ENCODE assay signal across 21 mouse cellular contexts in genomic region chr17:42297986-42298385, GRCm38 (mm10). TPM values are rescaled to one million over a fixed set of nuclear protein-coding genes. Genes with fewer than 3 reads are reported as not detected.
DNase-seq lines count a peak whose midpoint lies in the region; ATAC-seq and TF ChIP-seq lines count a peak whose summit lies in the region.
"Had no signal": no experiment of that assay in that cellular context is flagged by ENCODE, and none has a peak within 500 bp of the region (broad histone marks: within the 10 kb centered on the region; RNA-seq: fewer than 3 reads in every experiment).

No protein-coding gene starts in this region.

- no peak for TF ChIP-seq CTCF in lung, postnatal 0 days (IDR thresholded peaks at IDR 0.05)

- H3K27me3 ChIP-seq in liver, embryonic 11.5 days (replicated peaks; ENCODE audit: control insufficient read depth, insufficient read depth, low read length), result no peaks in the 10 kb centered on the region
- no peaks in the 10 kb centered on the region for H3K27me3 ChIP-seq in lung, postnatal 0 days (replicated peaks; ENCODE audit: insufficient read depth, low read length)
- H3K27me3 ChIP-seq: forebrain, embryonic 13.5 days; megakaryocyte, embryonic 14.5 days; midbrain, embryonic 15.5 days had no signal

- no peaks in the 10 kb centered on the region for H3K4me1 ChIP-seq in liver, embryonic 11.5 days (replicated peaks; ENCODE audit: control insufficient read depth, insufficient read depth, low read length)
- no peaks in the 10 kb centered on the region for H3K4me1 ChIP-seq in lung, postnatal 0 days (ENCODE audit: insufficient read depth, low read depth, low read length)
- H3K4me1 ChIP-seq: forebrain, embryonic 13.5 days; megakaryocyte, embryonic 14.5 days; midbrain, embryonic 15.5 days had no signal

- no peak overlapping the region for H3K4me3 ChIP-seq in liver, embryonic 11.5 days (ENCODE audit: low read depth, low read length)
- no peak overlapping the region for H3K4me3 ChIP-seq in lung, postnatal 0 days (ENCODE audit: low read depth, low read length)
- H3K4me3 ChIP-seq: erythroblast, embryonic 14.5 days; forebrain, embryonic 13.5 days; megakaryocyte, embryonic 14.5 days; midbrain, embryonic 15.5 days had no signal

- no peaks in the 10 kb centered on the region for H3K9me3 ChIP-seq in liver, embryonic 11.5 days (ENCODE audit: control insufficient read depth, low read length)
- no peaks in the 10 kb centered on the region for H3K9me3 ChIP-seq in lung, postnatal 0 days (ENCODE audit: low read length)
- H3K9me3 ChIP-seq: forebrain, embryonic 13.5 days; G1E; megakaryocyte, embryonic 14.5 days; midbrain, embryonic 15.5 days had no signal

- DNase-seq in adrenal gland, adult 2 months, result peak; percentile 2
- DNase-seq in adrenal gland, adult 8-10 months, result no peak
- DNase-seq in left cerebral cortex, adult 18-20 months (ENCODE audit: low spot score in 2 of 2), result peak; percentile 3 to 8
- DNase-seq in left cerebral cortex, postnatal 36 days (ENCODE audit: low spot score in 2 of 2), result no peak
- peak; percentile 56 for DNase-seq in cerebellum, adult 11-12 months
- DNase-seq in cerebellum, postnatal 14 days, result peak; percentile 36 to 74
- no peak for DNase-seq in liver, embryonic 11.5 days (ENCODE audit: low spot score)
- no peak for DNase-seq in lung, postnatal 0 days (ENCODE audit: low spot score)
- DNase-seq: gastrocnemius, postnatal 25 days; kidney, adult 2 months; kidney, postnatal 10 days; liver; liver, postnatal 0 days had no signal

- H3K27ac ChIP-seq in liver, embryonic 11.5 days (ENCODE audit: low read depth, low read length), result no peak overlapping the region
- no peak overlapping the region for H3K27ac ChIP-seq in lung, postnatal 0 days (ENCODE audit: low read length)
- H3K27ac ChIP-seq: forebrain, embryonic 13.5 days; midbrain, embryonic 15.5 days; stomach, postnatal 0 days had no signal

- no peaks in the 10 kb centered on the region for H3K36me3 ChIP-seq in liver, embryonic 11.5 days (ENCODE audit: control insufficient read depth, insufficient read depth, low read length)
- no peaks in the 10 kb centered on the region for H3K36me3 ChIP-seq in lung, postnatal 0 days (ENCODE audit: insufficient read depth, low read length)
- H3K36me3 ChIP-seq: G1E; midbrain, embryonic 15.5 days had no signal

- no peak for ATAC-seq in liver, embryonic 11.5 days (replicated peaks; ENCODE audit: low FRiP score)
- ATAC-seq in lung, postnatal 0 days, result no peak
- ATAC-seq: forebrain, embryonic 13.5 days; inflammation-experienced regulatory T-cells, adult 6 months; liver, postnatal 0 days; midbrain, embryonic 15.5 days had no signal

- 74% methylated on average over 4 of the region's 4 CpGs for WGBS in liver, embryonic 11.5 days
- WGBS in lung, postnatal 0 days, result 61% methylated on average over 4 of the region's 4 CpGs

- intact Hi-C loops in left cerebral cortex, postnatal 36 days (cut with DNase I), result no loop called here

- no peak for TF ChIP-seq EP300 in lung, postnatal 0 days (IDR thresholded peaks at IDR 0.05)

- H3K4me2 ChIP-seq in liver, embryonic 11.5 days, result no peak overlapping the region
- H3K4me2 ChIP-seq in lung, postnatal 0 days (replicated peaks; ENCODE audit: low read depth, low read length), result no peak overlapping the region
- H3K4me2 ChIP-seq: forebrain, embryonic 13.5 days; midbrain, embryonic 15.5 days had no signal

- H3K9ac ChIP-seq in liver, embryonic 11.5 days (ENCODE audit: low read depth, low read length), result no peak overlapping the region
- H3K9ac ChIP-seq in lung, postnatal 0 days (replicated peaks; ENCODE audit: low read depth), result no peak overlapping the region
- H3K9ac ChIP-seq: forebrain, embryonic 13.5 days; liver, postnatal 0 days; midbrain, embryonic 15.5 days had no signal

RNA-seq across cellular contexts. Expression of gene Ptchd4, which starts 17.8 kb away (rescaled TPM):
- under 1 TPM; 0.06 to 0.21 TPM for total RNA-seq in adrenal gland, adult 2 months (2021)
- 0.07 TPM in 1 of 2 replicates, not detected in the other for polyA plus RNA-seq in adrenal gland, adult 2 months (2012; rRNA removed)
- total RNA-seq in adrenal gland, adult 8-10 months (2022), result under 1 TPM in 3 of 4 experiments, not detected in 1; 0.09 to 0.62 (median 0.15) TPM
- total RNA-seq in left cerebral cortex, adult 18-20 months (2021), result 10 to 100 TPM in 1 of 2 experiments, 1 to 10 TPM in 1; 8.4 to 10.3 TPM
- 10 to 100 TPM in 1 of 2 experiments, 1 to 10 TPM in 1; 9.5 to 11.3 TPM for total RNA-seq in left cerebral cortex, postnatal 36 days (2021)
- 0.11 TPM in 1 of 2 replicates, not detected in the other for polyA plus RNA-seq in liver, embryonic 11.5 days (2014; fragmentation: Nextera tagmentation; extraction: Ambion mirVana)
- polyA plus RNA-seq in lung, postnatal 0 days (2015; fragmentation: Nextera tagmentation; extraction: Ambion mirVana), result not detected in 2 replicates
- total RNA-seq: heart, adult 8-10 months had no signal
- polyA plus RNA-seq: erythroblast, embryonic 14.5 days; G1E; inflammation-experienced regulatory T-cells, adult 6 months; liver, postnatal 0 days had no signal

Comparison
In these comparisons a context has a peak if more than half of its experiments do, and no peak if none do; other contexts are left out.
1. DNase-seq: peak in adrenal gland, adult 2 months (single experiment), left cerebral cortex, adult 18-20 months (2 of 2), cerebellum, adult 11-12 months (single experiment) and cerebellum, postnatal 14 days (2 of 2); none in adrenal gland, adult 8-10 months (single experiment), left cerebral cortex, postnatal 36 days (0 of 2), liver, embryonic 11.5 days (single experiment) and lung, postnatal 0 days (single experiment).
2. RNA of gene Ptchd4, which starts 17.8 kb away (total RNA-seq): 9.5 to 11.3 TPM in left cerebral cortex, postnatal 36 days and 8.4 to 10.3 TPM in left cerebral cortex, adult 18-20 months; 0.06 to 0.21 TPM in adrenal gland, adult 2 months and 0.09 to 0.62 TPM in adrenal gland, adult 8-10 months; every median in the first group is over 4 times any median in the second.